Mouse (Mus musculus) hindbrain, embryonic 12.5 days (tissue): ENCODE results near the gene Rac1. TPM values are rescaled to one million over a fixed set of nuclear protein-coding genes. Genes with fewer than 3 reads are reported as not detected.
A peak's percentile ranks its signal among the peaks of the same experiment; 100 is the strongest.

ENCODE experiments used
- ATAC-seq: fragments of 200-750 bp; cut with Nextera tagmentation; 2 replicates; pipeline ENCODE4 v1.8.0; 2017; ENCODE audit warnings: moderate TSS enrichment; ENCODE audit not compliant: low FRiP score
- H3K27ac ChIP-seq: fragments of 300-500 bp; sonication (generic); 2 replicates; pipeline ENCODE4 v1.5.1; 2016; ENCODE audit warnings: mild to moderate bottlenecking
- H3K27me3 ChIP-seq: fragments of 300-500 bp; sonication (generic); 2 replicates; pipeline ENCODE4 v1.6.1; 2016; ENCODE audit warnings: mild to moderate bottlenecking
- H3K36me3 ChIP-seq: fragments of 300-500 bp; sonication (generic); 2 replicates; pipeline ENCODE4 v1.6.1; 2016; ENCODE audit warnings: mild to moderate bottlenecking
- H3K4me1 ChIP-seq: fragments of 300-500 bp; sonication (generic); 2 replicates; pipeline ENCODE4 v1.6.1; 2016
- H3K4me2 ChIP-seq: fragments of 300-500 bp; sonication (generic); replicated peaks from 2 replicates; pipeline ENCODE4 v1.6.1; 2016; ENCODE audit warnings: mild to moderate bottlenecking
- H3K4me3 ChIP-seq: fragments of 300-500 bp; sonication (generic); 2 replicates; pipeline ENCODE4 v1.5.1; 2016; ENCODE audit warnings: mild to moderate bottlenecking
- H3K9ac ChIP-seq: fragments of 300-500 bp; sonication (generic); 2 replicates; pipeline ENCODE4 v1.6.1; 2016; ENCODE audit warnings: mild to moderate bottlenecking, moderate library complexity
- H3K9me3 ChIP-seq: fragments of 300-500 bp; sonication (generic); replicated peaks from 2 replicates; pipeline ENCODE4 v1.6.1; 2016; ENCODE audit warnings: mild to moderate bottlenecking
- WGBS: fragments of 180-500 bp; shearing (Covaris S2); methylation state at CpG from one replicate; pipeline ENCODE4 v1.1.7; 2016; 5-methylcytosine and 5-hydroxymethylcytosine counted together
- polyA plus RNA-seq: library from polyadenylated mRNA; unstranded; fragments of >200 nt; fragmentation: Nextera tagmentation; extraction: Ambion mirVana; gene quantifications from 2 replicates; pipeline ENCODE4 v1.2.1, GENCODE M21; 2016

Gene Rac1
- polyA plus RNA-seq, 1 experiment from 2014 or later: 411 TPM

DNA sequence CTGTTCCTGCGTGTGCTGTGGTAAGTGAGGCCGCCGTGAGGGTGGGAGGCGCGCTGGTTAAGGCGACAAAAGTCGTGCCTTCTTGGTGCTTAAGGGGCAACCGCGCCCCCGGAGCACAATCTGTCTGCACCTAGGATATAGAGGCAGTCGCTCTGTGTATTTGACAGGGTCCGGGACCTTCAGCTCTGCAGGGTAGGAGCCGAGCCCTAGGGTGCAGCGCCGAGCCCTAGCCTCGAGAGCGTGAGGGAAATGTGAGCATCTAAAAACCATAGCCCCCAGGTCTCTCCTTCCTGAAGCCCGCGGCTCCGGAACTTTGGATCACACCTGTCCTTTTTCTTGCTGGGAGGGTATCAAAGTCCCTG, 63.1 kb downstream of the Rac1 start:
- Histone ChIP-seq H3K36me3 (peaks cover 25% of the 10 kb centered on the region), H3K4me1 (peaks cover 14% of the 10 kb centered on the region), H3K9ac (peak overlapping the region; percentile 75), H3K27ac (peak overlapping the region; percentile 67; the same call in 1 of the 2 replicates), H3K27me3 (no peaks in the 10 kb centered on the region), H3K9me3 (no peaks in the 10 kb centered on the region), H3K4me2 (peak overlapping the region; percentile 74), H3K4me3 (peak overlapping the region; percentile 78)
- 1% methylated on average over 20 of the region's 20 CpGs for WGBS
- ATAC-seq: peak; percentile 84

- H3K4me1 ChIP-seq: peaks cover 14% of the 10 kb centered on the region
- H3K4me2 ChIP-seq: peak within 1 kb of the TSS; percentile 74
- 4% methylated on average over 43 of the region's 43 CpGs for WGBS
- H3K9ac ChIP-seq: peak within 1 kb of the TSS; percentile 75
- peak within 1 kb of the TSS; percentile 67 for H3K27ac ChIP-seq
- H3K27me3 ChIP-seq: no peaks in the 10 kb centered on the region
- no peaks in the 10 kb centered on the region for H3K9me3 ChIP-seq
- peaks cover 20% of the 10 kb centered on the region for H3K36me3 ChIP-seq
- ATAC-seq: peak; percentile 96
- H3K4me3 ChIP-seq: peak within 1 kb of the TSS; percentile 78
These were observed 63.6 kb downstream of the Rac1 start, which contains the start of gene Daglb for GRCm38 (mm10) chr5:143464100-143464756. Gene Daglb, plus strand, starts transcription at chr5:143464584.

DNA sequence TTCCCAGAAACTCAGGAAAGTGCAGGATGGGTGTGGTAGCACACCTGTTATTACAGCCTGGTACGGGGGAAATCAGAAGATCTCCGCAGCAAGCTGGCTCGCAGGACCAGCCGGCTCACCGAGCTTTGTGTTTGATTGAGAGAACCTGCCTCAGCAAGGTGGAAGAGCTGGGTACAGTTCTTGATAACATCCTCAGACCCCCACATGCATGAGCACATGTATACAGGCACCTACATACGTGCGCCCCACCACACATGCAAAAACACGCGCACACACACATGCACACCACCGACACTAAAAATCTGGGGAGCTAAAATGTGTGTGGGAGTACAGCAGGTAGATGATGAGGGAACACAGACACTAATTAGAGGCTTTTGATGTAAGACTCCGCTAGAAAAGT, 64.2 kb downstream of the Rac1 start:
- no peak for ATAC-seq
- Histone ChIP-seq H3K4me2 (peak overlapping the region; percentile 74), H3K36me3 (peaks cover 14% of the 10 kb centered on the region), H3K27me3 (no peaks in the 10 kb centered on the region), H3K27ac (peak overlapping the region; percentile 67; the same call in 1 of the 2 replicates), H3K9me3 (no peaks in the 10 kb centered on the region), H3K4me3 (peak overlapping the region; percentile 78), H3K4me1 (peaks cover 14% of the 10 kb centered on the region), H3K9ac (peak overlapping the region; percentile 75)
- whole genome bisulfite sequencing: 77% methylated on average over 11 of the region's 11 CpGs

Other genes with a start within 250 kb of the Rac1 start
- gene Zfp853, start 234.4 kb downstream of the Rac1 start, polyA plus RNA-seq: not detected in 2 replicates
- gene E130309D02Rik, start 212.7 kb downstream of the Rac1 start, polyA plus RNA-seq: 48.0 and 55.2 TPM in 2 replicates
- gene Zdhhc4, start 198.8 kb downstream of the Rac1 start, polyA plus RNA-seq: 75.3 and 79.6 TPM in 2 replicates
- 0.08 and 0.95 TPM in 2 replicates for gene Grid2ip, start 170.7 kb downstream of the Rac1 start, polyA plus RNA-seq
- 210 and 236 TPM in 2 replicates for gene Kdelr2, start 124.2 kb downstream of the Rac1 start, polyA plus RNA-seq
- 13.4 and 14.6 TPM in 2 replicates for gene Daglb, start 63.5 kb downstream of the Rac1 start, polyA plus RNA-seq
- gene Cyth3, start 94.4 kb upstream of the Rac1 start, polyA plus RNA-seq: 39.8 and 46.1 TPM in 2 replicates
- gene Usp42, start 204.2 kb upstream of the Rac1 start, polyA plus RNA-seq: 37.0 and 37.7 TPM in 2 replicates